Mouse (Mus musculus) CH12F3 (cell line): Measurements from ENCODE around the gene 2200002D01Rik.

ENCODE experiments used
- in situ Hi-C: fragments of 300-500 bp; cut with MboI; formaldehyde crosslinking; loops from 2 replicates; pipeline ENCODE4 v1.14.3; 2020; ENCODE audit warnings: low sequenced_read_pairs

Gene 2200002D01Rik

GRCm38 (mm10) chr7:29279924-29280323 lies 31.7 kb upstream of the 2200002D01Rik start:
- in situ Hi-C loops, result no loop called here

DNA sequence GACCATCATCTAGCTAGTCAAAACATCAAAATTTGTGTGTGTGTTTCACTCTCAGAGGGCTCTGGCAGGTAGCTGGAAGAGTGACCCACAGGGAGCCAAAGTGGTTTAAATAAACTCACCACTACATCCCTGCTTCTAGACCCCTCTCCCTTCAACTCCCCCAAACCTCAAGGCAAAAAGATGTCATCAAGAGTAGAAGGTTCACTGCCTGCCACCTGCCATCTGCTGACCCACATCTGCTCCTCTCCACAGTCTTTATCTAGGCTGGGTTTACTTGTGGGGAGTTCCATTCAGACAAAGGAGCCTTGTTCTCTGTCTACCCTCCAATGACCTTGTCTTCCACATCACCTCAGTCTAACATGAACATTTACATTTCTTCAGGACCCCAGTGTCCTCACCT lies 31.0 kb upstream of the 2200002D01Rik start:
- in situ Hi-C loops, result no loop called here

- in situ Hi-C loops, result no loop called here
Measured at GRCm38 (mm10) chr7:29277510-29277909, 29.2 kb upstream of the 2200002D01Rik start.

- in situ Hi-C loops, result no loop called here
Measured at GRCm38 (mm10) chr7:29276715-29277114, 28.4 kb upstream of the 2200002D01Rik start.

- in situ Hi-C loops, result no loop called here
Measured at GRCm38 (mm10) chr7:29271687-29272465, 23.6 kb upstream of the 2200002D01Rik start.

DNA sequence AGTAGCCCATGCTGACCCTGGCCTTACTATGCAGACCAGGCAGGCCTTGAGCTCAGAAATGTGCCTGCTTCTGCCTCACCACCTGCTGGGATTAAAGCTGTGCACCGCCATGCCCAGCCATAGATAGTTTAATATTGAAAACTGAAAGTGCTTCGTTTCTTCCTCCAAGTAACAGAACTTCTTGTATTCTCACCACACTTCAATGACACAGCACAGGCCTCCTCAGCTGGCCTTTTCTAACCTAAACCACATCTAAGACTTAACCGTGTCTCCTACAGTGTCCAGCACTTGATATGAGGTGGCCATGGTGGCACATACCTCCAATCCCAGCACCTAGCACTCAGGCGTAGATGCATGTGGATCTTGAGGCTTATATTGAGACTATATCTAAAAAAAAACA lies 22.2 kb upstream of the 2200002D01Rik start:
- in situ Hi-C loops, result no loop called here

DNA sequence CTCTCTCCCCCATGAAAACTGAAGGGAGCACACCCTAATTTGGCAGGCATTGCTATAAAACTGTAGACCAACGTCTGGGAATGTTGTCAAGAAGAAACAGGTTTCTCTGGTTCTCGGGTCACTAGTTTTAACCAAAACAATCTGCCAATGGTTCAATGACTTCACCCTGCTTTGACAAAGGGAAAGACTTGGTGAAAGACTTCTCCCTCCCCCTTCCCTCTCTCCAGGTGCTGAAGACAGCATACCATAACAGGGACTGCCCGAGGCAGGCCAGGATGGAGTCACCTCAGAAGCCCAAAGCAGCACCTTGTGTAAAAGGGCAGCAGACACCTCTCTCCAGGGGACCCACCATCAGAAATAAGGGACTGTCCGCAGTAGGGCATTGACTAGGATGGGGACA lies 18.7 kb upstream of the 2200002D01Rik start:
- in situ Hi-C loops, result no loop called here

GRCm38 (mm10) chr7:29265636-29266035 lies 17.4 kb upstream of the 2200002D01Rik start:
- in situ Hi-C loops, result no loop called here

GRCm38 (mm10) chr7:29263831-29264230 lies 15.6 kb upstream of the 2200002D01Rik start:
- in situ Hi-C loops, result no loop called here

DNA sequence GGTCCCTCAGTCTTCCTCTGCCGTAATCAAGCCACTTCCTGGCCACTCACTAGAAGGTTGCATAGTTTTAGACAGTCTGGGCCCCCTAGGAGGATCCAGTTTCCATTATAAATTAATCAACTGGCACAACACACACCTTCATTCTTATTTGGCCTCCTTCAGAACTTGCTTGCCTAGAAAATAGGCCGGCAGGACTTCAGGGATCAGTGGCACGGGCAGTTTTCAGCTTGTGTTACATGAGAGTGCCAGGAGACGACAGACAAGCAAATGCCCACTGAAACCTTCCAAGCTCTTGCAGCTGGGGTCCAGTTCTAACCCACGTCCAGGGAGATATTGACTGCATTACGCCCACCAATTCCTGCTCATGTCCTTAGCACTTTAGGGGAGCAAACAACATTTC lies 13.9 kb upstream of the 2200002D01Rik start:
- in situ Hi-C loops, result no loop called here

DNA sequence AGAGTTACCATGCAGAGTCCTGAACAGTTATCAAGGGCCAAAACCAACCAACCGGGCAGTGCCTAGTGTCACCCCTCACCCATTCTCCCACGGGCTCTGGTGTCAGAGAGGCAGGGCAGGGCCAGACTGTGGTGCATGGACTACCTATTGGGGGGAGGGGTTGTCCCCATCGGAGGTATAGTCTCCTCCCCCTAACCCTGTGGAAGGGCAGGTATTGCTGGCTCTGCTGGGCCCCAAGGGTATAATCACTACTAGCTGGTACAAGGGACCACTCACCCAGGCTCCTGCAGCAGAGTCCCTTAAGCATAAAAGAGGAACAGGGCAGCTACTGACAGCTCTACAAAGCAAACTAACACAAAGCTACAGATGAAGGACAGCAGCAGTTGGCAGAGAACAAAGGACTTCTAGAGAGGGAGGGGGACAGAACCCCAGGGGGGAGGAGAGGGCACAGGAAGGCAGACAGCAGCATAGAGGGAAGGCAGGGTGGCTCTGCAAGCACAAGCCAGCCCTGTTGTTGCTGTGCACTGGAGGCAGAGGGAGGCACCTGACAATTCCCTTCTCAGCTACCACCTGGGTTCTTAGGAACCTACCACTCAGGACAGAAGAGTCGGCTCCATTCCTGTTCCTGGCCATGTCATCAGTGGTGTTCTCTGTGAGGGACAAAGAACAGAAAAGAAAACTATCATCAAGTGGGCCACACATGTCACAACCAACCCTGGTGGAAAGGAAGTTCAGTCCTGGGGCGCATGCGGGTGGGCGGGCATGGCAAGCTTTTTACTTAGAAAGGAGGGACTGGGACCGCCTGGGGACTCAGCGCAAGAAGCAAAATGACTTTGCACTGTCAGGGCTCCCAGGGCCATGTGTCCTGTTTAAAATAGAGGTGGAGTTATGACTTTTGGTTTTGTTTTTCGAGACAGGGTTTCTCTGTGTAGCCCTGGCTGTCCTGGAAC lies 11.8 kb upstream of the 2200002D01Rik start:
- in situ Hi-C loops, result no loop called here

DNA sequence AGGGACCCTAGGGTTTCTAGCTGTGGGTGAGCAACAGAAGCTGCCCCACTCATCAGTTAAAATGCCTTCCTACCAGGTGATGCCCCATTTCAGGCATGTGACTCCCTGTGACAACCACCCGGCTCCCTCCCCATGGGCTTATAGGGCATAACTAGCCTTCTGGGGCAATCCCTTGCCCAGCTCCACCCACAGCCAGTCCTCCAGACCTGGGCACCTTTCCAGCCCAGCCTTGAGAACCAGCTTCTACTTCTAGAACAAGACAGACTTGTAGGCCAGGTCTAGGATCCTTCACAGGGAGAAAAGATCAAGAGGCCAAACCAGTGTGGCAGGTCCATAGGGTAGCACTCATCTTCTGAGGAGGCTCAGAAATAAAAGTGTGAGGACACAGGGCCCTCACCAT lies 9.1 kb upstream of the 2200002D01Rik start:
- in situ Hi-C loops, result no loop called here

DNA sequence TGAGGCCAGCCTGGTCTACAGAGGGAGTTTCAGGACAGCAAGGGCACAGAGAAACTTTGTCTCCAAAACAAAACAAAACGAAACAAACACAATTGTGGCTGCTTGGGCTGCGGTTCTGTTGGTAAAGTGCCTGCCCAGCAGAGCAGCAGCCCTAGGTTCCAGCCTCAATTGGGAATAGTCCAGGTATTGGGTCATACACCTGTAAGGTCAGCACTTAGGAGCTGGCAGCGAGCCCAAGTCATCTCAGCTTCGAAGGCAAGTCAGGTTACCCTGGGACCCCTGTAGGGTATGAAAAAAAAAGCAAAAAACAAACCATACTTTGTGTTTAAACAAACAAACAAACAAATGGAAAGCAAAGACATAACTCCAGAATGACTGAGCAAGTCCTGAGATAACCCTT lies 7.6 kb upstream of the 2200002D01Rik start:
- in situ Hi-C loops, result no loop called here

- in situ Hi-C loops, result no loop called here
Measured at GRCm38 (mm10) chr7:29253842-29254241, 5.6 kb upstream of the 2200002D01Rik start.

DNA sequence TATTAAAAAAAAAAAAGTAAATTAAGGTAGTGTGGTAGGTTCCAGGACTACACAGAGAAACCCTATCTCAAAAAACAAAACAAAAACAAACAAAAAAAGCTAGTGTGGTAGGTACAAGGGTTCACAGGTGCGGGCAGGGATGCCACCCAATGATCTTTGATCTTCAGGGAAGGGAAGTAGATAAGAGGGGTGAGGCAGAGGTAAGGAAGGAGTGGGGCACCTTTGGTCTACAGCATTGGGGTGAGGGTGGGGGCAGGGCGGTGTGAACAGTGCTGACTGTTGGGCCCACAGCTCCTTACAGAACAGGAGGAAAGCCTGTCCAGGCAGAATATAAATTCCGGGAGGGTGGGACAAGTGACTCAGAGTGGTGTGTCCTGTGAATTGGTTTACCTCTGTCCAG lies 2.9 kb upstream of the 2200002D01Rik start:
- in situ Hi-C loops, result no loop called here

GRCm38 (mm10) chr7:29247706-29248105 lies 560 bp downstream of the 2200002D01Rik start:
- in situ Hi-C loops, result no loop called here

GRCm38 (mm10) chr7:29247314-29247700 lies 959 bp downstream of the 2200002D01Rik start:
- in situ Hi-C loops, result no loop called here

GRCm38 (mm10) chr7:29246619-29247313 lies 1.5 kb downstream of the 2200002D01Rik start:
- in situ Hi-C loops, result no loop called here

DNA sequence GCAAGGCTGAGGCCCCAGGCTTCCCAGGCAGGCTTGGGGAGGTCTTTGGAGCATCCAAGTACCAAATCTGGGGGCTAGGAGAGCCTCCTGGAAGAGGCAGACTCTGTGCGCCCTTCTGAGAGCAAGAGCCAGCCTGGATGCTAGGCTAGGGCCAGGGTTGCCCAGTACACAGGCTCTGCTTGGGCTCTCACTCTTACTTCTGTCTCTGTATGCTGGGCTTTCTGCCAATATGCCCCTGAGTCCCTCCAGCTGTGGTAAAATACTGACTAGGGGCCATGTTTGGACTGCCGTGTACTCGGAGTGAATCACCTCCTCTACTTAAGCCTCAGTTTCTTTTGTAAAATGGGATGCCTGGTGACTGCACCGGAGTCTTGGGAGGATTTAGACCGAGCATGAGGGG lies 2.3 kb downstream of the 2200002D01Rik start:
- in situ Hi-C loops, result no loop called here

DNA sequence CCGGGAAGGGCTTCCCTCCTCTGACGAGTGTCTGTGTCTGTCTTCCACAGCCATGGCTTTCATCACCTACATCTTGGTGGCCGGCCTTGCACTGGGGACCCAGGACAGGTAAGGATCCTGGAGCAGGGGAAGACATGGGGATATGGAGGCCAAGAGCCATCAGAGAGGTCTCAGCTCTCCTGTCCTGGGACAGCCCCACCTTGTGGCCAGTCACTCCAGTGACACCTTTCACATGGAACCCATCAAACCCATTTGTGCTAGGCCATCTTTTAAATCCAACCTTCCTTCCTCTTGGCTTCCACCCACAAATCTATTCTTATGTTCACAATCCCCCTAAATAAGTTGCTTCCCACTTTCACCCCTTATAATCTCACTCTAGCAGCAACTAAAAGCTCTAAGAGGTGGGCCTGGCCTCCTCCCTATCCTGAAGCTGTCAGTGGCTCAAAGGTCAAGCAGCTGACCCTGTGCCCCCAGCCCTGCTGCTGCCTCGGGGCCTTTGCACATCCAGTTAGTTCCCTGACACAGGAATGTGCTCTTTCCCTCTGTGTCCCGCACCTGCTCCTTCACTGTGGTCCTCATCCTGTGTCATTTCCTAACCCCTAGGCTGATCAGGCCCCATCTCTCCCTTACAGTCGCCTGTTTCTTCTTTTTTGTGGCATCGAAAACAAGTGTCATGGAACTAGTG lies 3.4 kb downstream of the 2200002D01Rik start:
- in situ Hi-C loops, result no loop called here
